Mouse (Mus musculus): ENCODE data around the gene Ciao2a.

The Ciao2a gene

DNA sequence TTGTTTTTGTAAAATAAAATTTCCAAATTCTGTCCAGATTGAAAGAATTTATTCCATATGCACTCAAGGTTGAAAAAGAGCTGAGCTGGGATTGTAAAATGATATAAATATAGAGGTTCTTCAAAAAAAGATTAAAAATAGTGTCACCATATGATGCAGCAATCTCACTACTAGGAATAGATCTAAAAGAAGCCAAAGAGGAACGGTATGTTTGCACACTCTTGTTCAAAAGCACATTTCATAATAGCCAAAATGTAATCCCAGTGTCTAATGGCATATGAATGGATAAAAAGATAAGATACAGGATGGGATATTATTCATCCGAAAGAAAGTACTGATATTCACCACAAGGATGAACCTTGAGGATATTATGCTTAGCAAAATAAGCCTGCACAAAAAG lies 6.9 kb upstream of the Ciao2a start:
- DNase-seq (ENCODE audit: extremely low read depth, low read depth, low spot score), result no peak

DNA sequence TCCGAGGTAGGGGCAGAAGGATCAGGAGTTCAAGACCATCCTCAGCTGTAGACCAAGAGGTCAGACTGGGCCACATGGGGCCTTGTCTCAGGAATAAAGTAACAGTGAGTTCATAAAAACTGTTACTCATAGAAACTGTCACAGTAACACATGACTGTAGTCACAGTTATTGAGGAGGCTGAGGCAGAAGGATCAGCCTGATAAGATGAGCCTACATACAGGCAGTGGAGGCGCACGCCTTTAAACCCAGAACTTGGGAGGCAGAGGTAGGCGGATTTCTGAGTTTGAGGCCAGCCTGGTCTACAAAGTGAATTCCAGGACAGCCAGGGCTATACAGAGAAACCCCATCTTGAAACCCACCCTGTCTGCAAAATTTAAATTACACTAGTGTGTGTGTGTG lies 6.3 kb upstream of the Ciao2a start:
- DNase-seq (ENCODE audit: extremely low read depth, low read depth, low spot score), result no peak

DNA sequence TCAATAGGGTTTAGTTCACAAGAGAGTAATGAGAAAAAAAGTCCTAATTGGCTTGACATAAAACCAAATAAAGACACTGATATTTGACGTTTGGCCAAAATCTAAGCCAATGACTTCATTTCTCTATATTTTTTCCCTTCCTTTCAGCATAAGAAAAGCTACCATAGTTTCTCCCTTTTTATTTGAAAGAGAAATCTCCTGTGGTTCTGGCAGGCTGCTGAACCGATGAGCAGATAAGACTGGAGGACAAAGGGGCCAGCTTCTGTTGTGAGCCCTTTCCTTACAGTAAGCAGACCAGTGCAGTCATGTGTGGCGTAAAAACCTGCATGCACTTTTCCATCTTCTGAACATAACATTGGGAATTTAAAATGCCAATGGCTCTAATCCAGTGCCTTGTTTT lies 5.5 kb upstream of the Ciao2a start:
- no peak for DNase-seq (ENCODE audit: extremely low read depth, low read depth, low spot score)

DNA sequence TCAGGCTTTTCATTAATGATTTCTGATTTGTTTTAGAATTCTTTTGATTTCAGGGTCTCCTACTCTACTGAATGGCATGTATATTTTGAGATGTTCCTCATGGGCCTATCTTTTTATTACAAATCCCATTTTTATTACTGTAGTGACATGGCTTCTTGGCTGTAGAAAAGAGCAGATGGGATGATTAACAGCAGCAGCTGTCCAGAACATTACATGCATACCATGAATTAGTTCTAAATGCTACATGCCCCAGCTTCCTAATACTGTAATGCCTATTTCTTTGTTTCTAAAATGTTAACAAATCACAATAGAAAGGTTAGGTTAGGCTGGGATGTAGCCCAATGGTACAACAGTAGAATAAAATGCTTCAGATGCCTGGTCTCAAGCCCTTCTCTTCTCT lies 5.0 kb upstream of the Ciao2a start:
- DNase-seq (ENCODE audit: extremely low read depth, low read depth, low spot score), result no peak

GRCm38 (mm10) chr9:66123648-66124047 lies 2.8 kb upstream of the Ciao2a start:
- no peak for DNase-seq (ENCODE audit: extremely low read depth, low read depth, low spot score)

GRCm38 (mm10) chr9:66124111-66124531 lies 2.3 kb upstream of the Ciao2a start:
- DNase-seq (ENCODE audit: extremely low read depth, low read depth, low spot score), result no peak

DNA sequence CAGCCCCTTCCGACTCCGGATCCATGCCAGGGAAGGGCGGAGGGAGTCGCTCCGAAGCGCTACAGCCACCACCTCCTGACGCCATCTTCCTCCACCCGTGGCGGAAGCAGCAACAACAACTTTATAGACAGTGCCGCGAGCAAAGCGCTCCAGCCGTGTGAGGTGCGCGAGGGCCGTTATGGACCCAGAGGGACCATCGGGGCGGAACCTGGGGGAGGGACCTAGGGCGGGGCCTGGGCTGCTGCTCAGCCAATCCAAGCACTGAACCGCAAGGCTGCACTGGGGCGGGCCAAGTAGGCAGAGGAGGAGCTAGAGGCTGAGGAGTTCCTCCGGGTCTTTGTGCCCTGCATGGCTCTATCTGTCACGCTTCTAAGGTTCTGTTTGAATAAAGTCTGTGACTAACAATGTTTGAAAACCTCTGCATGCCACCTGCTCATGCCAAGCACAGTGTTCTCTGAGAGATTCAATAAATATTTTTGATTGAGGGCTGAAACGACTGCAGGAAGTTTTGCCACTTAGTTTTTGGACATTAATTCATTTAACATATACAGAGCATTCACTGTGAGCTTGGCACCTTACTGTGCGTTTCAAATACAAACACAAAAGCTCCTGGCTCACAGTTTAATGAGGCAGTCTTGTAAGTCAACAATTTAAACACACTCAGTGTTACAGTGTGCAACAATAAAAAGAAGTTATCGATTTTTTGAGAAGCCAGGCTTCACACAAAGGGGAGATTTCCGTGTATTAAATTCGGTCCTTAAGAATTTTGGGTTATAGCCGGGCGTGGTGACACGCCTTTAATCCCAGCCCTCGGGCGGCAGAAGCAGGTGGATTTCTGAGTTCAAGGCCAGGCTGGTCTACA lies 1.5 kb upstream of the Ciao2a start:
- DNase-seq (ENCODE audit: extremely low read depth, low read depth, low spot score), result peak; percentile 40

- no peak for DNase-seq (ENCODE audit: extremely low read depth, low read depth, low spot score)
Observed at GRCm38 (mm10) chr9:66125543-66126455, 612 bp upstream of the Ciao2a start.

DNA sequence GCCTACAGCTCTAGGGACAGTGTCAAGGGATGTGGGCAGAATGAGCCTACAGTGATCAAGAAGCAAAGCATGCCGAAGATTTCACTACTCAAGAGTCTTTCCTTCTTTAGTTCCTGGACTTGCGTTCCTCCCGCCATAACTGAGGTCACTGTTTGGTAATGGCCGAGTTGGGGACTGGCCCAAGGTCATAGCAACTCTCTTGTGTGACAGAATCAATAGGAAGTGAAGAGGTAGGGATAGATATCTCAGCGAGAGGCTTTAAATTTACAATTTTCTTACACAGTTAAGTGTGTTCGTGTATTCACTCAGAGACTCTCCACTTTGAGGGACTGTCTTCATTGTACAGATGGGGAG lies 759 bp downstream of the Ciao2a start:
- DNase-seq (ENCODE audit: extremely low read depth, low read depth, low spot score), result no peak

DNA sequence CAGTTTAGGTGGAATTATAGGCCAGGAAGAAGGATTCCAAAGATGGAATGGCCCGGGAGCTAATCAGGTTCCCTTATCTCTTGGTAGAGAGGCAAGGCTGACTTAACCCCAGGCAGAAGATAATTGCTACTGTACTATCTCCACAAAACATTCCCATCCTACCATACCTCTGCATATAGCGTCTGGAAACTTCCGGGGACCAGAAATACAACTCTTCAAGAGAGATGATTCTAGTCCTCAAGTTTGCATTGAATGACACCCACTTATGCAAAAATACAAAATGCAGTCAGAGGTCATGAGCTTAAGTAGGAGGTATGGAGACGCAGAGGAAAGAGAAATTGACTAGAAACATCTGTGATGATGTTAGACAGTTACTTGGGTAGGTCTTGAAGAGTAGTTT lies 1.5 kb downstream of the Ciao2a start:
- DNase-seq (ENCODE audit: extremely low read depth, low read depth, low spot score), result no peak

GRCm38 (mm10) chr9:66131466-66131865 lies 5.1 kb downstream of the Ciao2a start:
- no peak for DNase-seq (ENCODE audit: extremely low read depth, low read depth, low spot score)

DNA sequence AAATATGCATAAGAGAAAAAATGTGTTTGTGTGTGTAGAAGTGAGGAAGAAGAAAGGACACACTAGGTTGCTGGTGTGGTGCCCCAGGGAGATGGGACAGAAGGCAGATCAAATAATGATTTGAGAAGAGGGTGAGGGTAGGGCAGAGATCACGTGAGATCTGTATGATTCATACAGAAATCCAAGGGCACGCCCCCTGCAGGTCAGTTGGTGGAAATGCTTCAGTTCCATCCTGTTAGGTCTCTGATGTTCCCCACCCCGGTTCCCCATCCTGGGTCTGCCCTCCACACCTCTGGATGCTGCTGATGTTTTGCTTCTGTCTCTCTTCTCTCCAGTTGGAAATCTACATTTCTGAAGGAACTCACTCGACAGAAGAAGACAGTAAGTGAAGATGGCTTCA lies 9.6 kb downstream of the Ciao2a start:
- no peak for DNase-seq (ENCODE audit: extremely low read depth, low read depth, low spot score)

- DNase-seq (ENCODE audit: extremely low read depth, low read depth, low spot score), result no peak
Observed at GRCm38 (mm10) chr9:66138193-66138592, 11.8 kb downstream of the Ciao2a start.

- no peak for DNase-seq (ENCODE audit: extremely low read depth, low read depth, low spot score)
Observed at GRCm38 (mm10) chr9:66142265-66142664, 15.9 kb downstream of the Ciao2a start.

DNA sequence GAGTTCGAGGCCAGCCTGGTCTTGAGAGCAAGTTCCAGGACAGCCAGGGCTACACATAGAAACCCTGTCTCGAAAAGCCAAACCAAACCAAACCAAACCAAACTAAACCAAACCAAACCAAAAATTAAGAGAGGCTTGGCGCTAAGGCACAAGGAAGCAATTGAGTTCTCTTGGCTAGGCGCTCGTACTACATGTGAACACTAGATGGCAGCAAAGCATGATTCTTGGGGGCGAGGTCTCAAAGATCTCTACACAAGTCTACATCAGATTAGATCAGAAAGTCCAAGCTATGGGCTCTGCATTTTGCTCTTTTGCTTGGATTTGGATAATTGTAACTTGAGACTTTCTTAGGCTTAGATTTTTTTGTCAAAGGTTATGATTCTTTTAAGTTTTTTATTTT lies 17.8 kb downstream of the Ciao2a start:
- DNase-seq (ENCODE audit: extremely low read depth, low read depth, low spot score), result no peak

DNA sequence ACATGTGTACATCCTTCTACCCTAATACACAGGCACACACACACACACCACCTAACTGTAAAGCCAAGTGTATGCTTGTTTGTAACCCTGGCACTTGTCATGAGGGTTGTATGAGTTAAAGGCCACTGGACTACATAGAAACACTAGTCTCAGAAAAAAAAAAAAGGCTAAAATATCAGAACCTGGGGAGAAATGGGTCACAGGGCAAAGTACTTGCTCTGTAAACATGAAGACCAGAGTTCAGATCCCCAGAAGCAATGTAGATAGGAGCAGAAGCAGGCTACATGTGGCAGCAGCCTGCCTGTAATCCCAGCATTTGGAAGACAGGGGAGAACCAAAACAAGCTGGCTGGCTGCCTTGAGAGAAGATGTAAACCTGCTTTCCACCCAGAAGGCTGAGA lies 19.7 kb downstream of the Ciao2a start:
- DNase-seq (ENCODE audit: extremely low read depth, low read depth, low spot score), result no peak

DNA sequence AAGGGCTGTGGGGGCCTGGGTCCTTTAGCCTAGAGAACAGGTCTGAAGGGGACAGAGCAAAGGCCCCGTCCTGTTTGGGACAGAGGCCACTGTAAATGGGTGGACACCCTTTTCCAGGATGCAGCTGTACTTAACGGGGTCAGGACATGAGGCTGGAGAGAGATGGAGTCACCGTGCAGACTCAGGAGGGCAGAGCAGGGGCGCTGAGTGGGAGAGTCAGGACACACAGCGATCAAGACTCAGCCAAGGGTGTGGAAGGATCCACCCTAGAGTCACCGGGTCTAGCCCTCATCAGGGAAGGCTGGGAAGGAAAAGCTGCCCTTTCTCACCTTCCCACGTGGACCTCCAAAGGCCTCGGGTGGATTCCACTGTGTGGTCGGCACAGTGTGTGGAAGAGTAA lies 25.6 kb downstream of the Ciao2a start:
- DNase-seq (ENCODE audit: extremely low read depth, low read depth, low spot score), result no peak

DNA sequence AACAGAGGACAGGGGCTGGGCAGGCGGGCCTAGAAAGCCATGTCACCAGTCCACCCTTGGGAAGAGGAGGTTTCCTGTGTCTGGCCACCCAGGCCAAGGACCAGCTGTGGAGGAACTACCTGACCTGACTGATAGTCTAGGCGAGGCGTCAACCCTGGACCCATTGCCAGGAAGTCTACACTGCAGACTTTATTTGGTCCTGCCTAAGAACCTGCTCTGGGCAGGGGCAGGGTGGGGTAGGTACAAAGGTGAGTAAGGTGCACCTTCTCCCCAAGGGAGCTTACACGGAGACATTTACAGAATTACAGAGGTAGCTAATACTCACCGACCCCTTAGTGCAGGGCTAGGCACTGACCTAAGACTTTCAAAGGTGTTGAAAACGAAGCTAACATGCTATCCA lies 27.2 kb downstream of the Ciao2a start:
- no peak for DNase-seq (ENCODE audit: extremely low read depth, low read depth, low spot score)

- no peak for DNase-seq (ENCODE audit: extremely low read depth, low read depth, low spot score)
Observed at GRCm38 (mm10) chr9:66154013-66154412, 27.6 kb downstream of the Ciao2a start.

DNA sequence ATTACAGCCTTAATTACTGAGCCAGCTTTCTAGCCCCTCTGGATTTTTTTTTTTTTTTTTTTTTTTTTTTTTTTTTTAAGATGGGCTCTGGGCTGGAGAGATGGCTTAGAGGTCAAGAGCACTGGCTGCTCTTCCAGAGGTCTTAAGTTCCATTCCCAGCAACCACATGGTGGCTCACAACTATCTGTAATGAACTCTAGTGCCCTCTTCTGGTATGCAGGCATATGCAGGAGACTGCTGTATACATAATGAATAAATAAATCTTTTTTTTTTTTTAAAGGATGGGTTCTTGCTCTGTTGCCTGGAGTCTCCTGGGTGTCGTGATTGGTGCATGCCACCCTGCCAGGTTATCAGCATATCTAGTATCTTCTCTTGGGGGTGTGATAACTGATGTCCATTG lies 29.1 kb downstream of the Ciao2a start:
- DNase-seq (ENCODE audit: extremely low read depth, low read depth, low spot score), result no peak

DNA sequence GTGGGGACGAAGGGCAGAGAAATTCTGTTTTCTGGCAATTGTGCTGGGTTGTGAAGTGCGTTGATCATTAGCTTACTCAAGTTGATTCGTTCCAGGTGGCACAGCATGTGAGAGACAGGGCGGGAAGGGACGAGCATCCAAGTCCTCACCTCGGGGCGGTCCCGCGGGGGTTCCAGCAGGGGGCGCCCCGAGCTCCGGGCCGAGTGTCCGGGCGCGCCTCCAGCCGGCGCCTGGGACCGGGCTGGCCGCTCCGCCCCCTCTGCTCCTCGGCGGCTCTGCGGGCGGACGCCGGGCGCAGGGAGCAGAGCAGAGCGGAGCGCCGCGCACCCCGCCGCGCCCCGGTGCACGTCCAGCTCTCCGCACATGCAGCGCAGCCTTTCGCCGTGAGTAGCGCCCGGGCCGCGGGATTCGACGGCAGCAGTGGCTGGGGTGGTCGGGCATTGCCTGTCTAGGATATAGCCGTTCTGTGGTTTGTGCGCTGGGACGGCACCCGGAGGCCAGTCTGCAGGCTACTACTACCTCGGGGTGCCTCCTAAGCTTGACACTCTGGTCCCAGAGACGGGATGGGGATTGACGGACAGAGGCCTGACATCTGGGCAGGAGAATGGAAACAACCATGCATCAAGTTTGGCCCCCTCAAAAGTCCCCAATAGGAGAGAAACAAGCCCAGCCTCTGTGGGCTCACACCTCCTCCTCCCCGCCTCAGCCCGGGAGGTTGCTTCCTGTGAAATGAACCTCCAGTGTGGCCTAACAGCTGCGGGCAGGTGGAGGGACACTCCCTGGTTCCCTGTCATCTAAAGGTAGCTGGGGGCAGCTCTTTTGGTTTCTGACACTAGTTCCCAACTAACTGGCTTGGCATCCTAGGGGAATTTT lies 31.8 kb downstream of the Ciao2a start, which contains the start of gene Dapk2:
TSS of gene Dapk2 (plus strand) at position 266 of the 873 bp plus-strand sequence.
- DNase-seq (ENCODE audit: extremely low read depth, low read depth, low spot score), result no peak

Measured in fat pad, adult 2 months (tissue).